Mouse (Mus musculus) liver, adult 2 months (tissue): ENCODE measurements at regions not wholly inside any gene's neighbourhood (a gene's known extent, or its start where the extent isn't known, plus 50 kb on each side); places are given as distances from the start of the nearest gene placed in this dataset.

ENCODE experiments used
- CTCF ChIP-seq: fragments of 200-500 bp; IDR thresholded peaks from 2 replicates; pipeline ENCODE4 v1.5.1; 2011; ENCODE audit warnings: low read depth, low read length, control low read depth
- POLR2A ChIP-seq: fragments of 200-500 bp; IDR thresholded peaks from 2 replicates; pipeline ENCODE4 v1.6.1; 2011; ENCODE audit warnings: low read length, control low read depth; ENCODE audit not compliant: insufficient read depth; ENCODE audit errors: extremely low read depth

DNA sequence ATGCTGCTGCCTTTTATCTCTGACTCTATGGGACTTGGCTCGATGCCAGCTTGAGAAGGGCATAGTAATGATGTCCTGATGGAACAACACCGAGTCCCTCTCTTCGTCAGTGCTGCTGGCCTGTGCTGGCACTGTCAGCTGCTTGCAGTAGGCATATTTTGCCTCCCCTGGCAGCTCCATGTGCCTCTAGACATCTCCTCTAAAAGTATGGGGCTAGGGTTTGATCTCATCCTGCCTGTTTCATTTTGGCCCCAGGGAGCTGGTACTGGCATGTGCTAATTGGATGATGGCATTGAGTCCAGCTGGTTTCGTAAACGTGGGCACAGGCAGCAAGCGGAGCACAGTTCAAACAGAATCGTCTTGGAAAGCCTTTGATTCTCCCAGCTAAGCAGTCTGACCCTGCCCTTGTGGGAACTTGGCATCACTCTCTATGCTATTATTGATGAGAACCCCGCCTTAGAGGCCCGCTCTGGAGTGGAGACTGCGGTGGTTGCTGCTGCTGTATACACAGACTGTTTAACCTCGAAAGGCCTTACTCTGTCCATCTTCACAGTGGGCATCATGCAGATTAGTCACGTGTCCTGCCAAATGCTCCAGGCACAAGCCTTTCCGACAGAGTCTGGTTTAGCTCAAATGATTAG lies 153.0 kb upstream of the Ppp2r3a start:
- TF ChIP-seq CTCF = no peak
- no peak for TF ChIP-seq POLR2A
